Mouse (Mus musculus) kidney, adult 18-20 months (tissue): ENCODE measurements around the gene Gabarap.
"Not testable (repeated sequence)": the region's sequence is repeated elsewhere in the genome, so short reads cannot be mapped to it uniquely, and the experiment has no call there.

Experiments used
- DNase-seq: peaks from one replicate; pipeline ENCODE4 v3.0.0; 2021

Gabarap gene

GRCm38 (mm10) chr11:69990850-69991691 is at the start of gene Gabarap:
Gabarap (plus strand) TSS chr11:69991143.
- DNase-seq = peak; percentile 97

- DNase-seq = no peak
Measured at GRCm38 (mm10) chr11:69945216-69945615, 45.7 kb upstream of the Gabarap start.

GRCm38 (mm10) chr11:69945997-69946891 is 44.7 kb upstream of the Gabarap start:
- DNase-seq = no peak

- DNase-seq = peak; percentile 63
Measured at GRCm38 (mm10) chr11:69947337-69948065, 43.4 kb upstream of the Gabarap start.

GRCm38 (mm10) chr11:69948066-69948762 is 42.7 kb upstream of the Gabarap start, which contains the start of gene Slc2a4:
Slc2a4 (minus strand) TSS chr11:69948188.
- peak; percentile 91 for DNase-seq

GRCm38 (mm10) chr11:69948763-69949150 is 42.2 kb upstream of the Gabarap start:
- DNase-seq = peak; percentile 91

GRCm38 (mm10) chr11:69950807-69951459 is 40.0 kb upstream of the Gabarap start:
- DNase-seq = no peak

- DNase-seq = no peak
Measured at GRCm38 (mm10) chr11:69952274-69952673, 38.7 kb upstream of the Gabarap start.

GRCm38 (mm10) chr11:69953267-69953915 is 37.6 kb upstream of the Gabarap start:
- DNase-seq = no peak

GRCm38 (mm10) chr11:69955618-69956017 is 35.3 kb upstream of the Gabarap start:
- not testable (repeated sequence) for DNase-seq

- no peak for DNase-seq
Measured at GRCm38 (mm10) chr11:69956218-69956617, 34.7 kb upstream of the Gabarap start.

GRCm38 (mm10) chr11:69960616-69961015 is 30.3 kb upstream of the Gabarap start:
- no peak for DNase-seq

- no peak for DNase-seq
Measured at GRCm38 (mm10) chr11:69961841-69962240, 29.1 kb upstream of the Gabarap start.

- no peak for DNase-seq
Measured at GRCm38 (mm10) chr11:69964650-69965270, 26.2 kb upstream of the Gabarap start, which contains the start of gene Cldn7. Cldn7 (plus strand) TSS chr11:69964779.

- DNase-seq = peak; percentile 69
Measured at GRCm38 (mm10) chr11:69965271-69966005, 25.5 kb upstream of the Gabarap start.

GRCm38 (mm10) chr11:69966006-69966859 is 24.7 kb upstream of the Gabarap start:
- DNase-seq = peak; percentile 60

GRCm38 (mm10) chr11:69966860-69967517 is 24.0 kb upstream of the Gabarap start:
- no peak for DNase-seq

- no peak for DNase-seq
Measured at GRCm38 (mm10) chr11:69968793-69969192, 22.1 kb upstream of the Gabarap start.
